Mouse (Mus musculus) heart, adult 2 months (tissue): ENCODE measurements around the gene Chuk.

ENCODE experiments used
- CTCF ChIP-seq: fragments of 200-600 bp; IDR thresholded peaks from 2 replicates; pipeline ENCODE4 v1.8.1; 2022; ENCODE audit warnings: antibody characterized with exemption, mild to moderate bottlenecking, moderate library complexity
- EP300 ChIP-seq: fragments of 200-500 bp; IDR thresholded peaks from 2 replicates; pipeline ENCODE4 v1.6.1; 2011; ENCODE audit warnings: low read depth, low read length, control low read depth; ENCODE audit not compliant: insufficient read depth
- POLR2A ChIP-seq: fragments of 200-500 bp; IDR thresholded peaks from 2 replicates; pipeline ENCODE4 v1.6.1; 2011; ENCODE audit warnings: mild to moderate bottlenecking, low read depth, low read length, control low read depth; ENCODE audit not compliant: insufficient read depth

DNA sequence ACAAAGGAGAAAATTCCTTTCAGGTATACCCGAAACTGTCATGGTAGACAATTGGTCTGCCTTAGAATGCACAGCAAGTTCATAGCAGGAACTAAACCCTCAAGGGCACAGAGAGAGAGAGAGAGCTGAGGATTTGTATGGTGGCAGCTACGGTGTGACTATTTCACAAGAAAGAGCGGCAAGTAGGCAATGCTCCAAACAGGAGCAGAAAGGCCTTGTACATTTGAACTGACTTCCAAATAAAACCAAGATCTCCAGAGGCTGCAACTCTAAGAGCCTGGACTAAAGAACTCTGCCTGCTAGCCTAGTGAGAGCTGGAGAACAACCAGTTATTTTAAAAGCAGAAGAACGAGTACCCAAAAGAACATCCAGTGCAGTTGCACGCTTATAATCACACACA is 65.2 kb downstream of the Chuk start:
- TF ChIP-seq CTCF (no peak), POLR2A (no peak), EP300 (no peak)
